Mouse (Mus musculus) midbrain, embryonic 12.5 days (tissue): ENCODE results near the gene Pla2g2c. TPM values are rescaled to one million over a fixed set of nuclear protein-coding genes. Genes with fewer than 3 reads are reported as not detected.

ENCODE experiments used
- ATAC-seq: fragments of 200-750 bp; cut with Nextera tagmentation; 2 replicates; pipeline ENCODE4 v1.8.0; 2017; ENCODE audit warnings: low read depth, moderate TSS enrichment, moderate library complexity; ENCODE audit not compliant: low FRiP score
- H3K27ac ChIP-seq: fragments of 300-500 bp; sonication (generic); replicated peaks from 2 replicates; pipeline ENCODE4 v1.5.1; 2016; ENCODE audit warnings: mild to moderate bottlenecking
- H3K27me3 ChIP-seq: fragments of 300-500 bp; sonication (generic); 2 replicates; pipeline ENCODE4 v1.6.1; 2016; ENCODE audit warnings: mild to moderate bottlenecking
- H3K36me3 ChIP-seq: fragments of 300-500 bp; sonication (generic); 2 replicates; pipeline ENCODE4 v1.6.1; 2016
- H3K4me1 ChIP-seq: fragments of 300-500 bp; sonication (generic); 2 replicates; pipeline ENCODE4 v1.6.1; 2016
- H3K4me2 ChIP-seq: fragments of 300-500 bp; sonication (generic); replicated peaks from 2 replicates; pipeline ENCODE4 v1.6.1; 2016; ENCODE audit warnings: mild to moderate bottlenecking, moderate library complexity
- H3K4me3 ChIP-seq: fragments of 300-500 bp; sonication (generic); 2 replicates; pipeline ENCODE4 v1.5.1; 2016; ENCODE audit warnings: mild to moderate bottlenecking
- H3K9ac ChIP-seq: fragments of 300-500 bp; sonication (generic); replicated peaks from 2 replicates; pipeline ENCODE4 v1.6.1; 2016; ENCODE audit warnings: mild to moderate bottlenecking, moderate library complexity
- H3K9me3 ChIP-seq: fragments of 300-500 bp; sonication (generic); 2 replicates; pipeline ENCODE4 v1.6.1; 2016; ENCODE audit warnings: mild to moderate bottlenecking
- WGBS: fragments of 180-500 bp; shearing (Covaris S2); methylation state at CpG from one replicate; pipeline ENCODE4 v1.1.7; 2016; 5-methylcytosine and 5-hydroxymethylcytosine counted together
- polyA plus RNA-seq: library from polyadenylated mRNA; unstranded; fragments of >200 nt; fragmentation: Nextera tagmentation; extraction: Ambion mirVana; gene quantifications from 2 replicates; pipeline ENCODE4 v1.2.1, GENCODE M21; 2016

Pla2g2c gene
- polyA plus RNA-seq, 1 experiment from 2014 or later: 0.50 TPM

GRCm38 (mm10) chr4:138729018-138729703 lies 4.6 kb downstream of the Pla2g2c start:
- Histone ChIP-seq H3K27ac (no peak overlapping the region), H3K9ac (no peak overlapping the region), H3K27me3 (peaks cover 3% of the 10 kb centered on the region; the same call in 1 of the 2 replicates), H3K4me1 (peaks cover 23% of the 10 kb centered on the region), H3K4me3 (no peak overlapping the region), H3K36me3 (no peaks in the 10 kb centered on the region), H3K9me3 (no peaks in the 10 kb centered on the region), H3K4me2 (no peak overlapping the region)
- ATAC-seq: peak; percentile 41; the same call in 1 of the 2 replicates
- WGBS: 27% methylated on average over 9 of the region's 9 CpGs

- Histone ChIP-seq H3K9ac (no peak overlapping the region), H3K9me3 (no peaks in the 10 kb centered on the region), H3K4me3 (no peak overlapping the region), H3K4me2 (no peak overlapping the region), H3K4me1 (peaks cover 13% of the 10 kb centered on the region), H3K36me3 (no peaks in the 10 kb centered on the region), H3K27me3 (no peaks in the 10 kb centered on the region; the same call in 1 of the 2 replicates), H3K27ac (no peak overlapping the region)
- no peak for ATAC-seq
- WGBS: 80% methylated on average over 7 of the region's 7 CpGs
Observed at GRCm38 (mm10) chr4:138734105-138734504, 9.5 kb downstream of the Pla2g2c start.

GRCm38 (mm10) chr4:138734863-138735262 lies 10.3 kb downstream of the Pla2g2c start:
- no peak overlapping the region for H3K27ac ChIP-seq

GRCm38 (mm10) chr4:138737031-138737430 lies 12.4 kb downstream of the Pla2g2c start, which contains the start of gene Ubxn10:
Ubxn10 (minus strand) TSS chr4:138737167.
- Histone ChIP-seq H3K9ac (no peak within 1 kb of the TSS), H3K27ac (no peak within 1 kb of the TSS)
- no peak for ATAC-seq

More at GRCm38 (mm10) chr4:138734863-138735262, 10.3 kb downstream of the Pla2g2c start:
- 91% methylated on average over 4 of the region's 4 CpGs for WGBS
- H3K4me2 ChIP-seq: no peak overlapping the region
- H3K27me3 ChIP-seq: no peaks in the 10 kb centered on the region; the same call in 1 of the 2 replicates
- H3K36me3 ChIP-seq: no peaks in the 10 kb centered on the region
- H3K9ac ChIP-seq: no peak overlapping the region
- no peaks in the 10 kb centered on the region for H3K9me3 ChIP-seq
- peaks cover 13% of the 10 kb centered on the region for H3K4me1 ChIP-seq
- no peak overlapping the region for H3K4me3 ChIP-seq
- no peak for ATAC-seq

GRCm38 (mm10) chr4:138739136-138739851 lies 14.7 kb downstream of the Pla2g2c start:
- no peak overlapping the region for H3K4me2 ChIP-seq
- ATAC-seq: no peak
- peaks cover 7% of the 10 kb centered on the region; the same call in 1 of the 2 replicates for H3K27me3 ChIP-seq
- no peaks in the 10 kb centered on the region for H3K9me3 ChIP-seq
- no peaks in the 10 kb centered on the region for H3K36me3 ChIP-seq
- no peak overlapping the region for H3K27ac ChIP-seq
- WGBS: 7% methylated on average over 7 of the region's 7 CpGs
- H3K4me3 ChIP-seq: no peak overlapping the region
- H3K4me1 ChIP-seq: peaks cover 13% of the 10 kb centered on the region
- H3K9ac ChIP-seq: no peak overlapping the region

More at GRCm38 (mm10) chr4:138737031-138737430, 12.4 kb downstream of the Pla2g2c start, which contains the start of gene Ubxn10:
- no peaks in the 10 kb centered on the region for H3K9me3 ChIP-seq
- H3K36me3 ChIP-seq: no peaks in the 10 kb centered on the region
- peaks cover 13% of the 10 kb centered on the region for H3K4me1 ChIP-seq
- H3K4me3 ChIP-seq: no peak within 1 kb of the TSS
- H3K4me2 ChIP-seq: no peak within 1 kb of the TSS
- H3K27me3 ChIP-seq: peaks cover 3% of the 10 kb centered on the region; the same call in 1 of the 2 replicates
- WGBS: 73% methylated on average over 7 of the region's 7 CpGs

- H3K27me3 ChIP-seq: peaks cover 7% of the 10 kb centered on the region; the same call in 1 of the 2 replicates
- 0 out of 2 replicates have a peak, but pooled peaks cover 6% of the 10 kb centered on the region for H3K4me1 ChIP-seq
Observed at GRCm38 (mm10) chr4:138745884-138746283, 21.3 kb downstream of the Pla2g2c start.

GRCm38 (mm10) chr4:138746866-138747265 lies 22.3 kb downstream of the Pla2g2c start:
- H3K9ac ChIP-seq: no peak overlapping the region
- no peak overlapping the region for H3K4me2 ChIP-seq
- no peak overlapping the region for H3K27ac ChIP-seq
- H3K27me3 ChIP-seq: 0 out of 2 replicates have a peak, but pooled peaks cover 5% of the 10 kb centered on the region
- ATAC-seq: no peak
- WGBS: 90% methylated on average over 9 of the region's 9 CpGs
- no peak overlapping the region for H3K4me3 ChIP-seq
- H3K9me3 ChIP-seq: no peaks in the 10 kb centered on the region
- 0 out of 2 replicates have a peak, but pooled peaks cover 6% of the 10 kb centered on the region for H3K4me1 ChIP-seq
- H3K36me3 ChIP-seq: no peaks in the 10 kb centered on the region

More at GRCm38 (mm10) chr4:138745884-138746283, 21.3 kb downstream of the Pla2g2c start:
- H3K9me3 ChIP-seq: no peaks in the 10 kb centered on the region
- no peak overlapping the region for H3K4me2 ChIP-seq
- no peak overlapping the region for H3K4me3 ChIP-seq
- H3K27ac ChIP-seq: no peak overlapping the region
- H3K9ac ChIP-seq: no peak overlapping the region
- WGBS: 71% methylated on average over 4 of the region's 4 CpGs
- H3K36me3 ChIP-seq: no peaks in the 10 kb centered on the region
- no peak for ATAC-seq

GRCm38 (mm10) chr4:138747851-138748250 lies 23.3 kb downstream of the Pla2g2c start:
- peak; percentile 68 for ATAC-seq
- 0 out of 2 replicates have a peak, but pooled peaks cover 5% of the 10 kb centered on the region for H3K27me3 ChIP-seq
- H3K4me1 ChIP-seq: 0 out of 2 replicates have a peak, but pooled peaks cover 6% of the 10 kb centered on the region
- no peaks in the 10 kb centered on the region for H3K36me3 ChIP-seq
- no peaks in the 10 kb centered on the region for H3K9me3 ChIP-seq
- 62% methylated on average over 10 of the region's 10 CpGs for WGBS
- H3K9ac ChIP-seq: no peak overlapping the region
- H3K4me2 ChIP-seq: no peak overlapping the region
- no peak overlapping the region for H3K4me3 ChIP-seq
- peak overlapping the region; percentile 39; the same call in 1 of the 2 replicates for H3K27ac ChIP-seq

GRCm38 (mm10) chr4:138748369-138749072 lies 23.9 kb downstream of the Pla2g2c start:
- Histone ChIP-seq H3K4me2 (no peak overlapping the region), H3K36me3 (no peaks in the 10 kb centered on the region), H3K27me3 (0 out of 2 replicates have a peak, but pooled peaks cover 3% of the 10 kb centered on the region), H3K9ac (no peak overlapping the region), H3K27ac (peak overlapping the region; percentile 39; the same call in 1 of the 2 replicates), H3K4me1 (0 out of 2 replicates have a peak, but pooled peaks cover 6% of the 10 kb centered on the region), H3K4me3 (no peak overlapping the region), H3K9me3 (no peaks in the 10 kb centered on the region)
- ATAC-seq: no peak
- WGBS: 58% methylated on average over 8 of the region's 8 CpGs

- WGBS: 93% methylated on average over 6 of the region's 6 CpGs
- H3K4me2 ChIP-seq: no peak overlapping the region
- H3K9me3 ChIP-seq: no peaks in the 10 kb centered on the region
- H3K4me3 ChIP-seq: no peak overlapping the region
- H3K36me3 ChIP-seq: no peaks in the 10 kb centered on the region
- H3K27me3 ChIP-seq: no peaks in the 10 kb centered on the region
- H3K27ac ChIP-seq: no peak overlapping the region
- no peak for ATAC-seq
- no peak overlapping the region for H3K9ac ChIP-seq
- H3K4me1 ChIP-seq: peaks cover 5% of the 10 kb centered on the region; the same call in 1 of the 2 replicates
Observed at GRCm38 (mm10) chr4:138752603-138753002, 28.0 kb downstream of the Pla2g2c start.

- H3K4me3 ChIP-seq: no peak overlapping the region
- H3K9ac ChIP-seq: no peak overlapping the region
- H3K9me3 ChIP-seq: no peaks in the 10 kb centered on the region
- no peaks in the 10 kb centered on the region for H3K27me3 ChIP-seq
- no peak for ATAC-seq
- H3K36me3 ChIP-seq: no peaks in the 10 kb centered on the region
- H3K27ac ChIP-seq: no peak overlapping the region
- 81% methylated on average over 3 of the region's 3 CpGs for WGBS
- no peaks in the 10 kb centered on the region; the same call in 1 of the 2 replicates for H3K4me1 ChIP-seq
- H3K4me2 ChIP-seq: no peak overlapping the region
Observed at GRCm38 (mm10) chr4:138753608-138754007, 29.0 kb downstream of the Pla2g2c start.
